In genomic region chr17:24015727-24016126, GRCm38 (mm10) we compare ENCODE assay signal across 10 mouse cellular contexts. TPM values are rescaled to one million over a fixed set of nuclear protein-coding genes. Genes with fewer than 3 reads are reported as not detected.
A peak's percentile ranks its signal among the peaks of the same experiment; 100 is the strongest.
DNase-seq lines count a peak whose midpoint lies in the region; ATAC-seq and TF ChIP-seq lines count a peak whose summit lies in the region.
"Had no signal": no experiment of that assay in that cellular context is flagged by ENCODE, and none has a peak within 500 bp of the region (broad histone marks: within the 10 kb centered on the region; RNA-seq: fewer than 3 reads in every experiment).

No protein-coding gene starts in this region.

- no peak overlapping the region for H3K9ac ChIP-seq in liver, adult 2 months (ENCODE audit: low read depth, low read length)
- H3K9ac ChIP-seq: liver, embryonic 15.5 days; stomach, embryonic 15.5 days had no signal

- H3K36me3 ChIP-seq in liver, adult 2 months (ENCODE audit: control insufficient read depth, insufficient read depth, low read length) = no peaks in the 10 kb centered on the region
- H3K36me3 ChIP-seq: liver, embryonic 15.5 days; stomach, embryonic 15.5 days had no signal

- H3K79me2 ChIP-seq in liver, adult 2 months (ENCODE audit: control insufficient read depth, insufficient read depth, low read length) = no peaks in the 10 kb centered on the region

- no peak overlapping the region for H3K27ac ChIP-seq in liver, adult 2 months (replicated peaks; ENCODE audit: insufficient read depth, low read depth, low read length)
- H3K27ac ChIP-seq: liver, embryonic 15.5 days; stomach, embryonic 15.5 days had no signal

- H3K27me3 ChIP-seq in liver, adult 2 months (ENCODE audit: control insufficient read depth, insufficient read depth, low read length) = no peaks in the 10 kb centered on the region
- H3K27me3 ChIP-seq: stomach, embryonic 15.5 days had no signal

- 28% methylated on average over 14 of the region's 14 CpGs for WGBS in liver, adult 2 months

- DNase-seq in CD4-positive, CD25-positive, alpha-beta regulatory T cell, adult 2 months (ENCODE audit: low read depth, low spot score) = peak; percentile 39
- peak; percentile 19 for DNase-seq in liver, adult 2 months (ENCODE audit: extremely low read depth, low read depth, low spot score)
- DNase-seq in liver (no peak), adipocyte (ENCODE audit: low spot score) (no peak)
- DNase-seq in embryo, embryonic 10.5 days (ENCODE audit: low spot score) = peak; percentile 55
- DNase-seq in left cerebral cortex, postnatal 36 days (ENCODE audit: low spot score in 2 of 2) = no peak

- no peak for ATAC-seq in CD4-positive, CD25-positive, alpha-beta regulatory T cell, adult 4 months
- peak; percentile 57 for ATAC-seq in megakaryocyte-erythroid progenitor cell, adult 5-6 weeks (replicated peaks; ENCODE audit: low FRiP score, low TSS enrichment, poor library complexity, severe bottlenecking)

- TF ChIP-seq CTCF in liver, adult 2 months (IDR thresholded peaks at IDR 0.05; ENCODE audit: low read depth, low read length) = peak; percentile 82

- H3K4me3 ChIP-seq in liver, adult 2 months (ENCODE audit: insufficient read depth, low read depth, low read length) = no peak overlapping the region
- H3K4me3 ChIP-seq: liver, embryonic 15.5 days; stomach, embryonic 15.5 days had no signal

- intact Hi-C loops in left cerebral cortex, postnatal 36 days (cut with DNase I) = no loop called here

- no peak for TF ChIP-seq POLR2A in liver, adult 2 months (IDR thresholded peaks at IDR 0.05; ENCODE audit: extremely low read depth, insufficient read depth, low read length)

- no peaks in the 10 kb centered on the region for H3K4me1 ChIP-seq in liver, adult 2 months (ENCODE audit: control insufficient read depth, insufficient read depth, low read length)
- H3K4me1 ChIP-seq: liver, embryonic 15.5 days; stomach, embryonic 15.5 days had no signal

RNA-seq across cellular contexts. Expression of gene Prss22, which starts 17.8 kb away (rescaled TPM):
- polyA plus RNA-seq in CD4-positive, CD25-positive, alpha-beta regulatory T cell, adult 4 months (2017; shearing (Covaris generic)) = not detected
- not detected in 2 replicates for total RNA-seq in liver, adult 2 months (2014; rRNA removed)
- not detected in 2 replicates for polyA plus RNA-seq in liver, adult 2 months (2012; rRNA removed)
- total RNA-seq in megakaryocyte-erythroid progenitor cell, adult 5-6 weeks (2014; fragmentation: Nextera tagmentation) = not detected in 2 replicates
- not detected in 2 replicates for total RNA-seq in megakaryocyte-erythroid progenitor cell, adult 5-6 weeks (2017)
- total RNA-seq in left cerebral cortex, postnatal 36 days (2021) = 1 to 10 TPM; 1.2 to 1.8 TPM
- polyA plus RNA-seq: liver, embryonic 15.5 days had no signal

RNA-seq across cellular contexts. Expression of gene Prss27, which starts 22.2 kb away (rescaled TPM):
- not detected for polyA plus RNA-seq in CD4-positive, CD25-positive, alpha-beta regulatory T cell, adult 4 months (2017; shearing (Covaris generic))
- total RNA-seq in liver, adult 2 months (2014; rRNA removed) = not detected in 2 replicates
- polyA plus RNA-seq in liver, adult 2 months (2012; rRNA removed) = not detected in 2 replicates
- total RNA-seq in megakaryocyte-erythroid progenitor cell, adult 5-6 weeks (2014; fragmentation: Nextera tagmentation) = not detected in 2 replicates
- total RNA-seq in megakaryocyte-erythroid progenitor cell, adult 5-6 weeks (2017) = not detected in 2 replicates
- not detected for total RNA-seq in left cerebral cortex, postnatal 36 days (2021)
- polyA plus RNA-seq: liver, embryonic 15.5 days had no signal

RNA-seq across cellular contexts. Expression of gene Prss30, which starts 35.4 kb away (rescaled TPM):
- not detected for polyA plus RNA-seq in CD4-positive, CD25-positive, alpha-beta regulatory T cell, adult 4 months (2017; shearing (Covaris generic))
- total RNA-seq in liver, adult 2 months (2014; rRNA removed) = 0.13 and 0.18 TPM in 2 replicates
- 0.16 TPM in 2 replicates for polyA plus RNA-seq in liver, adult 2 months (2012; rRNA removed)
- not detected in 2 replicates for total RNA-seq in megakaryocyte-erythroid progenitor cell, adult 5-6 weeks (2014; fragmentation: Nextera tagmentation)
- 1.0 TPM in 1 of 2 replicates, not detected in the other for total RNA-seq in megakaryocyte-erythroid progenitor cell, adult 5-6 weeks (2017)
- under 1 TPM; 0.20 to 0.68 TPM for total RNA-seq in left cerebral cortex, postnatal 36 days (2021)

RNA-seq across cellular contexts. Expression of gene Kctd5, which starts 57.6 kb away (rescaled TPM):
- polyA plus RNA-seq in CD4-positive, CD25-positive, alpha-beta regulatory T cell, adult 4 months (2017; shearing (Covaris generic)) = 1 to 10 TPM; 2.3 to 5.2 TPM
- 4.5 and 4.6 TPM in 2 replicates for total RNA-seq in liver, adult 2 months (2014; rRNA removed)
- 4.6 and 6.0 TPM in 2 replicates for polyA plus RNA-seq in liver, adult 2 months (2012; rRNA removed)
- 17.1 and 24.2 TPM in 2 replicates for total RNA-seq in megakaryocyte-erythroid progenitor cell, adult 5-6 weeks (2014; fragmentation: Nextera tagmentation)
- total RNA-seq in megakaryocyte-erythroid progenitor cell, adult 5-6 weeks (2017) = 20.9 and 21.9 TPM in 2 replicates
- 10 to 100 TPM; 23.6 to 24.8 TPM for total RNA-seq in left cerebral cortex, postnatal 36 days (2021)

Comparison
In these comparisons a context has a peak if more than half of its experiments do, and no peak if none do; other contexts are left out.
1. DNase-seq: peak in CD4-positive, CD25-positive, alpha-beta regulatory T cell, adult 2 months (single experiment), liver, adult 2 months (single experiment) and embryo, embryonic 10.5 days (single experiment); none in liver (single experiment), left cerebral cortex, postnatal 36 days (0 of 2) and adipocyte (single experiment).